ENCODE assay signal across 22 mouse cellular contexts in the genomic region with DNA sequence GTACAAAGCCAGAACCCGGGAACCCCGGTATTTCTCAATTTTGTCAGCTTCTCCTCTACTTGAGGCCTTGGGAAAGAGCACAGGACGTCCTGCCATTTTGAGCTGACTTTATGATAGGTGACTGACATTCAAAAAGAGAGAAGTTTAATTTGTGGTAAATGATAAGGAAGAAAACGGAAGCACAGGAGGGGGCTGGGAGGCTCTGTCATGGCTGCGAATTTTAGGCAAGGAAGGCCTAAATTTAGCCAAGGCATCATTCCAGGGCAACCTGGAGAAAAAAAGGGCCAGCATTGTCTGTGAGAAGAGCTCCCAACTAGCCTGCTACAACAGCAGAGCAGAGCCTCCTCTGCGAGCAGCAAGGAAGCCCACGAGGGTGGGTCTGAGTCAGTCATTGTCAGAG. TPM values are rescaled to one million over a fixed set of nuclear protein-coding genes. Genes with fewer than 3 reads are reported as not detected.
"Had no signal": no experiment of that assay in that cellular context is flagged by ENCODE, and none has a peak within 500 bp of the region (broad histone marks: within the 10 kb centered on the region; RNA-seq: fewer than 3 reads in every experiment).

No protein-coding gene starts in this region.

- H3K9me3 ChIP-seq: embryonic facial prominence, embryonic 10.5 days; embryonic facial prominence, embryonic 12.5 days; embryonic facial prominence, embryonic 13.5 days; embryonic facial prominence, embryonic 15.5 days; forebrain, embryonic 10.5 days; forebrain, embryonic 12.5 days; forebrain, embryonic 13.5 days; forebrain, embryonic 15.5 days had no signal

- H3K4me2 ChIP-seq: embryonic facial prominence, embryonic 12.5 days; embryonic facial prominence, embryonic 13.5 days; embryonic facial prominence, embryonic 15.5 days; forebrain, embryonic 12.5 days; forebrain, embryonic 13.5 days; forebrain, embryonic 15.5 days had no signal

- H3K27ac ChIP-seq: embryonic facial prominence, embryonic 10.5 days; embryonic facial prominence, embryonic 12.5 days; embryonic facial prominence, embryonic 13.5 days; embryonic facial prominence, embryonic 15.5 days; forebrain, embryonic 10.5 days; forebrain, embryonic 12.5 days; forebrain, embryonic 13.5 days; forebrain, embryonic 15.5 days; gastrocnemius, adult 2 months; heart, adult 2 months had no signal

- H3K36me3 ChIP-seq: embryonic facial prominence, embryonic 10.5 days; embryonic facial prominence, embryonic 12.5 days; embryonic facial prominence, embryonic 13.5 days; embryonic facial prominence, embryonic 15.5 days; forebrain, embryonic 10.5 days; forebrain, embryonic 12.5 days; forebrain, embryonic 15.5 days had no signal

- ATAC-seq: forebrain, embryonic 13.5 days; forebrain, embryonic 14.5 days; forebrain, embryonic 15.5 days; forebrain, embryonic 16.5 days; forebrain, postnatal 0 days had no signal

- H3K27me3 ChIP-seq: forebrain, embryonic 15.5 days had no signal

- H3K4me3 ChIP-seq: embryonic facial prominence, embryonic 10.5 days; embryonic facial prominence, embryonic 12.5 days; embryonic facial prominence, embryonic 13.5 days; embryonic facial prominence, embryonic 15.5 days; erythroblast, embryonic 14.5 days; forebrain, embryonic 10.5 days; forebrain, embryonic 12.5 days; forebrain, embryonic 13.5 days; forebrain, embryonic 15.5 days; gastrocnemius, adult 2 months; heart, adult 2 months had no signal

- DNase-seq: cerebellum, adult 9-11 months; gastrocnemius, postnatal 25 days; gastrocnemius, postnatal 36 days had no signal

- H3K9ac ChIP-seq: embryonic facial prominence, embryonic 12.5 days; embryonic facial prominence, embryonic 13.5 days; embryonic facial prominence, embryonic 15.5 days; forebrain, embryonic 12.5 days; forebrain, embryonic 13.5 days; forebrain, embryonic 15.5 days; forebrain, postnatal 0 days had no signal

RNA-seq across cellular contexts. Expression of a gene that starts 5.3 kb away (rescaled TPM):
- total RNA-seq: common myeloid progenitor, adult 5-6 weeks; granulocyte monocyte progenitor cell, adult 5-6 weeks had no signal
- polyA plus RNA-seq: erythroblast, embryonic 14.5 days had no signal

RNA-seq across cellular contexts. Expression of a gene that starts 34.3 kb away (rescaled TPM):
- total RNA-seq: common myeloid progenitor, adult 5-6 weeks; gastrocnemius, adult 18-20 months; gastrocnemius, adult 2 months; gastrocnemius, adult 8-10 months; gastrocnemius, postnatal 14 days; gastrocnemius, postnatal 25 days; granulocyte monocyte progenitor cell, adult 5-6 weeks had no signal
- polyA plus RNA-seq: erythroblast, embryonic 14.5 days had no signal
